Comparison of ENCODE assay signal across 8 mouse cellular contexts in the genomic region with DNA sequence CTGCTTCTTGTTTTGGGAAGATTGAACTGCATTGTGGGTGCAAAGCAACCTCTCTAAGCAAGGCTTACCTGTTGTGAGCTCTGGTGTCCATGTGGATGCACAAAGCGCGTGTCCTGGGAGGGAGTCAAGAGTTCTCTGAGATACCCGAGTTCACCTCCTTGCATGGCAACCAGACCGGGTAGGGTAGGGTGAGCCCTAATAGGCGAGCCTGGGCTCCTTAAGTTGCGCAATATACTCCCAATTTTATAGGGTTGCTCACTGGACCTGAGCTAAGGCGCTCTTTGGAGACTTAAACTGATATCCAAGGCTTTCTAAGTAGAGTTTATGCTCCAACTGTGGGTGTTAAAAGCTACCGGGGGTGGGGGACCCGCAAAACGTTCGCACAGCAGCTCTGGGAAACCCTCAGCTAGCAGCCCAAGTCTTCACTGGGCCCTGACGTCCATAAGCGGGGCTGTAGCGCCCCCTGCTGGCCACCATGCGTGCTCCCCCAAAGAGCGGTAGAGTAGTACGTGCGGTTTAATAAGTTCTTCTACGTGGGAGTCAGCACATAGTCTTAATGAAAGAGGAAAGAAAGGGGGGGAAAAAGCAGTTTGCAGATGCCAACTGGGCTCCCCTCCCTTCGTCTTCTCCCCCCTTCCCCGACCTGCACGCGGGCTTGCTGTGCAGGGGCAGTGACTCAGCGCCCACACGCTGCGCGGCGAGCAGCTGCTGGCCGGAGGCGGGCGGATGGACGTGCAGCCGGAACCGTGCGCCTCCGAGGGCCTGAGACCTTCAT. TPM values are rescaled to one million over a fixed set of nuclear protein-coding genes. Genes with fewer than 3 reads are reported as not detected.
DNase-seq lines count a peak whose midpoint lies in the region; ATAC-seq and TF ChIP-seq lines count a peak whose summit lies in the region.

No protein-coding gene starts in this region.

- TF ChIP-seq EP300 in MEL (IDR thresholded peaks at IDR 0.05; ENCODE audit: low read depth in 1 of 2, low read length in 2 of 2) = no peak

- H3K4me1 ChIP-seq in MEL (ENCODE audit: control insufficient read depth in 1 of 2, insufficient read depth in 2 of 2, low read length in 2 of 2) = no peaks in the 10 kb centered on the region; a peak in 2 of 4 replicates
- peaks cover 57% of the 10 kb centered on the region for H3K4me1 ChIP-seq in hindbrain, embryonic 10.5 days (replicated peaks)

- H3K9ac ChIP-seq in MEL (ENCODE audit: control insufficient read depth, low read depth, low read length, poor library complexity, severe bottlenecking) = peak overlapping the region; percentile 35

- peak; percentile 77 for ATAC-seq in frontal cortex, adult (ENCODE audit: low TSS enrichment)

- peak; percentile 89 for DNase-seq in MEL (ENCODE audit: low read depth, low spot score)
- peak; percentile 78 to 91 for DNase-seq in cerebellum, adult 18-20 months
- peak; percentile 90 for DNase-seq in hindbrain, embryonic 10.5 days (ENCODE audit: low spot score)
- DNase-seq in layer of hippocampus, postnatal 10 days (ENCODE audit: low spot score in 2 of 2) = peak; percentile 85 to 89
- DNase-seq in lung, postnatal 10 days = peak; percentile 87
- peak; percentile 85 for DNase-seq in ovary, postnatal 36 days (ENCODE audit: low spot score)
- DNase-seq in thymus, postnatal 14 days = peak; percentile 84

- peak; percentile 98 for TF ChIP-seq RAD21 in MEL (IDR thresholded peaks at IDR 0.05; ENCODE audit: low read depth, low read length)

- 1% methylated on average over 36 of the region's 36 CpGs for WGBS in hindbrain, embryonic 10.5 days

- TF ChIP-seq CTCF in MEL (IDR thresholded peaks at IDR 0.05 in 2 of 3, conservative IDR thresholded peaks at IDR 0.05 in 1 of 3; ENCODE audit: control insufficient read depth in 1 of 3, insufficient read depth in 1 of 3, low read depth in 2 of 3, low read length in 3 of 3, poor library complexity in 1 of 3, severe bottlenecking in 1 of 3) = peak; percentile 80 to 99 (median 97)

- no peaks in the 10 kb centered on the region for H3K79me2 ChIP-seq in MEL (ENCODE audit: control insufficient read depth, insufficient read depth, low read length, poor library complexity)

- no peaks in the 10 kb centered on the region for H3K9me3 ChIP-seq in MEL (replicated peaks; ENCODE audit: insufficient read depth, low read length)
- no peaks in the 10 kb centered on the region for H3K9me3 ChIP-seq in hindbrain, embryonic 10.5 days

- H3K36me3 ChIP-seq in MEL (ENCODE audit: control insufficient read depth in 1 of 2, insufficient read depth in 2 of 2, low read length in 2 of 2) = no peaks in the 10 kb centered on the region
- no peaks in the 10 kb centered on the region for H3K36me3 ChIP-seq in hindbrain, embryonic 10.5 days

- peak overlapping the region; percentile 52 to 63 for H3K4me3 ChIP-seq in MEL (ENCODE audit: control insufficient read depth in 1 of 2, insufficient read depth in 1 of 2, low read depth in 2 of 2, low read length in 2 of 2)
- peak overlapping the region; percentile 58 for H3K4me3 ChIP-seq in hindbrain, embryonic 10.5 days

- TF ChIP-seq POLR2A in MEL (IDR thresholded peaks at IDR 0.05; ENCODE audit: control insufficient read depth in 1 of 2, insufficient read depth in 1 of 2, low read depth in 1 of 2, low read length in 2 of 2, poor library complexity in 1 of 2) = no peak

- H3K27ac ChIP-seq in MEL (ENCODE audit: control insufficient read depth, low read depth, low read length) = no peak overlapping the region
- peak overlapping the region; percentile 86 for H3K27ac ChIP-seq in hindbrain, embryonic 10.5 days

- no peaks in the 10 kb centered on the region; a peak in 1 of 4 replicates for H3K27me3 ChIP-seq in MEL (ENCODE audit: control insufficient read depth in 1 of 2, insufficient read depth in 2 of 2, low read length in 2 of 2)
- peaks cover 76% of the 10 kb centered on the region for H3K27me3 ChIP-seq in hindbrain, embryonic 10.5 days (ENCODE audit: insufficient read depth, poor library complexity, severe bottlenecking)

TF ChIP-seq in MEL, 35 proteins besides CTCF, POLR2A, EP300 and RAD21:
- TF ChIP-seq RCOR1 (IDR thresholded peaks at IDR 0.05; ENCODE audit: low read depth, low read length) = no peak
- no peak for TF ChIP-seq POLR2AphosphoS5 (IDR thresholded peaks at IDR 0.05; ENCODE audit: borderline replicate concordance, low read depth, low read length)
- no peak for TF ChIP-seq CHD2 (IDR thresholded peaks at IDR 0.05; ENCODE audit: low read length)
- TF ChIP-seq E2F4 (IDR thresholded peaks at IDR 0.05; ENCODE audit: borderline replicate concordance, low read depth, low read length) = no peak
- TF ChIP-seq TCF12 (IDR thresholded peaks at IDR 0.05; ENCODE audit: low read depth, low read length) = no peak
- peak; percentile 94 for TF ChIP-seq SMC3 (IDR thresholded peaks at IDR 0.05; ENCODE audit: low read depth, low read length)
- no peak for TF ChIP-seq JUND (IDR thresholded peaks at IDR 0.05; ENCODE audit: low read depth, low read length)
- TF ChIP-seq ZNF384 (IDR thresholded peaks at IDR 0.05; ENCODE audit: low read depth, low read length) = no peak
- TF ChIP-seq MAFK (IDR thresholded peaks at IDR 0.05; ENCODE audit: borderline replicate concordance, low read depth, low read length) = no peak
- TF ChIP-seq MEF2A (IDR thresholded peaks at IDR 0.05; ENCODE audit: extremely low read depth, insufficient replicate concordance, low read depth, low read length, poor library complexity, severe bottlenecking) = no peak
- no peak for TF ChIP-seq ELF1 (IDR thresholded peaks at IDR 0.05; ENCODE audit: low read depth, low read length)
- no peak for TF ChIP-seq MXI1 (IDR thresholded peaks at IDR 0.05; ENCODE audit: low read depth, low read length)
- TF ChIP-seq SIN3A (IDR thresholded peaks at IDR 0.05; ENCODE audit: low read length) = no peak
- no peak for TF ChIP-seq MAZ (IDR thresholded peaks at IDR 0.05; ENCODE audit: low read depth, low read length)
- TF ChIP-seq TBP (IDR thresholded peaks at IDR 0.05; ENCODE audit: low read depth, low read length) = no peak
- peak; percentile 91 for TF ChIP-seq ZC3H11A (IDR thresholded peaks at IDR 0.05; ENCODE audit: low read depth, low read length)
- no peak for TF ChIP-seq NELFE (IDR thresholded peaks at IDR 0.05; ENCODE audit: low read depth, low read length)
- TF ChIP-seq TAL1 (IDR thresholded peaks at IDR 0.05; ENCODE audit: low read length) = no peak
- 0 out of 2 replicates have a peak, but pooled peaks have one; percentile 17 for TF ChIP-seq NRF1 (IDR thresholded peaks at IDR 0.05; ENCODE audit: insufficient read depth, low read depth, low read length, poor library complexity, severe bottlenecking)
- TF ChIP-seq ZMIZ1 (IDR thresholded peaks at IDR 0.05; ENCODE audit: low read depth, low read length) = no peak

RNA-seq across cellular contexts. Expression of a gene that starts 2.6 kb away (rescaled TPM):
- total RNA-seq in MEL (2012; rRNA removed) = not detected in 2 replicates
- not detected for polyA plus RNA-seq in MEL (2012; ENCODE audit: insufficient read depth in 1 of 2, insufficient read length in 2 of 2, low read depth in 1 of 2, low replicate concordance in 2 of 2, missing spikeins in 1 of 2)
- polyA plus RNA-seq in hindbrain, embryonic 10.5 days (2016; fragmentation: Nextera tagmentation; extraction: Ambion mirVana) = 5.9 and 6.8 TPM in 2 replicates
- total RNA-seq in layer of hippocampus, postnatal 10 days (2021) = 1 to 10 TPM; 1.6 to 1.7 TPM

RNA-seq across cellular contexts. Expression of a gene that starts 15.4 kb away (rescaled TPM):
- 1.3 and 2.0 TPM in 2 replicates for total RNA-seq in MEL (2012; rRNA removed)
- 1 to 10 TPM in 1 of 2 experiments, not detected in 1; 4.4 TPM for polyA plus RNA-seq in MEL (2012; ENCODE audit: insufficient read depth in 1 of 2, insufficient read length in 2 of 2, low read depth in 1 of 2, low replicate concordance in 2 of 2, missing spikeins in 1 of 2)
- 31.4 and 34.8 TPM in 2 replicates for polyA plus RNA-seq in hindbrain, embryonic 10.5 days (2016; fragmentation: Nextera tagmentation; extraction: Ambion mirVana)
- total RNA-seq in layer of hippocampus, postnatal 10 days (2021) = 10 to 100 TPM; 82.9 to 86.0 TPM

Comparison
In these comparisons a context has a peak if more than half of its experiments do, and no peak if none do; other contexts are left out.
1. RNA of a gene that starts 15.4 kb away (total RNA-seq): 82.9 to 86.0 TPM in layer of hippocampus, postnatal 10 days; 1.3 to 2.0 TPM in MEL; every median in the first group is over 10 times any median in the second.
2. Peak in every context shown above with its lines, with median percentiles within 50 percentile points of each other: DNase-seq.